Mouse (Mus musculus) liver, postnatal 0 days (tissue): ENCODE measurements around the gene Cramp1l.

Experiments used
- CTCF ChIP-seq: sonication (generic); IDR thresholded peaks from 2 replicates; pipeline ENCODE4 v1.5.1; 2016; ENCODE audit warnings: antibody characterized with exemption, low read depth
- EP300 ChIP-seq: IDR thresholded peaks from 2 replicates; pipeline ENCODE4 v1.6.1; 2016; ENCODE audit warnings: antibody characterized with exemption, low read depth, mild to moderate bottlenecking

- TF ChIP-seq CTCF = peak; percentile 55
- TF ChIP-seq EP300 = 0 out of 2 replicates have a peak, but pooled peaks have one; percentile 2
Measured at GRCm38 (mm10) chr17:25016292-25017132, 924 bp upstream of the Cramp1l start.
